Mouse (Mus musculus) CD8-positive naive resting alpha-beta T cell, adult 2 months (primary cell): ENCODE results near the gene Kyat3.
"Not testable (repeated sequence)": the region's sequence is repeated elsewhere in the genome, so short reads cannot be mapped to it uniquely, and the experiment has no call there.

Source experiments
- DNase-seq, 2 experiments: peaks; one replicate each; pipeline ENCODE4 v3.0.0; 2022; ENCODE audit warnings: low read depth in 2 of 2, low spot score in 2 of 2

Gene Kyat3

DNA sequence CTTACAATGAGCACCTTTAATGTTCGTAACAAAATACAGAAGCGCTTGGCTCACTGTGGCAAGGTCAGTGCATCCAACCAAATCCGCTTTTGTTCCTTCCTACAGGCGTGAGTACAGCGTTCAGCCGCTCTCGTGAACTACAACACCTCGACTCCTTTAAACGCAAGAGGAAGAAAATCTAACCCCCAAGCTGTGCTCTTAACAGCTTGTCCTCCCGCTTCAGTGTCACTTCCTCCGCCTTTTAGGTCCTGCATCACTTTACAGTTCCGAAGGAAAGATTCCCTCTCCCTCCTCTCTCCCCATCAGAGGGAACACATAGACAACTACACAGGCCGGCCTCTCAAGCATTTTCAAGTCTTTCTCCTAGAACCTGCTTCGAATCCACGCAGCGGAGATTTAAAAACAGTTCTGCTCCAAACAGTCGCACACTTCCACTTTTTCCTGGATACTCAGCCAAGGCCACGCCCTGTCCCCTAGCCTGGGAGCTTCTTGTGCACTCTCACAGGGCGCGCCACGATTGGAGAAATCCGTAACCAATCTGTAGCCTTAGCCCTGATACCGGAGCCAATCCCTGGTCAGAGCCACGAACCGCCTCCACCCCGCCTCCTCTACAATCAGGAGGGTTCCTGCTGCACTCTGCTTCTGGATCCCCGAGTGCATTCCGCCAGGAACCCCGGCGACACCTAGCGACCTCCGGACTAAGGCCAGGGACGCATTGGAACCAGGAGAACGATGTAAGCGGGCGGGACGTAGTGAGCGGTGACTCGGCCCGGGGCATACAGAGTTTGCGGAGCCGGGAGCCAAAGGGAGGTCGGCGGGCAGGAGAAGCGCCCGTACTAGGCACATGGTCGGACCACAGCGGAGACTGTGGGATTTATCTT lies at the start of gene Kyat3:
Gene Kyat3, plus strand, starts transcription at position 610 of the 881 bp plus-strand sequence.
- peak; percentile 49 to 50 for DNase-seq

DNA sequence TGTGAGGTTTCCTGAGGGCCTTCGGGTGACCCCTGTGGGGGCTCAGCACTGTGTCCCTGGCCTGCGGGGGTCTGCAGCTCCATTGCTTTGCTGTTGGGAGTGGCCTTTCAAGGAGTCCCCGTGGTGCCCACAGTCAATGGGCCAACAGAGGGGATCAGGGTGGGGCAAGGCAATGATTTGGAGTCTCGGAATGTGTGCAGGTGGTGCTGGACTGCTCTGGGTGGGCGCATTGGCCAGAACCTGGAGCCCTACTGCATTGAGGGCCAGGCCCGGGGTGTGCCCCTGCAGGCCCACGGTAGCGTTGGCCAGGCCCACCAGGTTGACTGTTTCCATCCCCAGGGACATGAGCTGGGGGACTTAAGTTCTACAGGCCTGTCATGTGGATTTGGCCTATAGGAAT lies 36.1 kb upstream of the Kyat3 start:
- no peak for DNase-seq

GRCm38 (mm10) chr3:142674607-142675006 lies 26.2 kb upstream of the Kyat3 start:
- DNase-seq = no peak

- DNase-seq = no peak
Observed at GRCm38 (mm10) chr3:142687939-142688338, 12.9 kb upstream of the Kyat3 start.

DNA sequence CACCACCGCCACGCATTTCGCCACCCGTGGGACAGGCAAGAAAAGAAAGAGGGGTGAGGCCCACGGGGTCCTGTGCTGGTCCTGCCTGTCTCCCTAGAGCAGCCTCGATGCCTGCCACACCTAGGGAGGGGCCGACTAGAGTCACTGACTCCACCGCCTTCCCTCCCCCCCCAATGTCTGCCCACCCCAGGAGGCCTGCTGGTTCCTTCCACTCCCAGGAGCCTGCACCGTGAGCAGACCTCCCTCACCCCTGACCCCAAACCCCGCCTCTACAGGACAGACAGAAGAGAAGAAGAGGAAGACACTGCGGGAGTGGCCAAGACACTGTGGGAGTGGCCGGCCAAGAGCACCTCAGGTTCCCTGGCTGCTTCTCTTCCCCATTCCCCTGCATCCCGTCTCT lies 12.5 kb upstream of the Kyat3 start:
- DNase-seq = no peak

- DNase-seq = no peak
Observed at GRCm38 (mm10) chr3:142696517-142696916, 4.3 kb upstream of the Kyat3 start.

GRCm38 (mm10) chr3:142701407-142701989 lies 647 bp downstream of the Kyat3 start:
- DNase-seq = no peak

GRCm38 (mm10) chr3:142706581-142707444 lies 6.0 kb downstream of the Kyat3 start:
- DNase-seq = no peak

GRCm38 (mm10) chr3:142708181-142708848 lies 7.5 kb downstream of the Kyat3 start:
- not testable (repeated sequence) for DNase-seq

- peak; percentile 58 to 67 for DNase-seq
Observed at GRCm38 (mm10) chr3:142708849-142709419, 8.1 kb downstream of the Kyat3 start.

DNA sequence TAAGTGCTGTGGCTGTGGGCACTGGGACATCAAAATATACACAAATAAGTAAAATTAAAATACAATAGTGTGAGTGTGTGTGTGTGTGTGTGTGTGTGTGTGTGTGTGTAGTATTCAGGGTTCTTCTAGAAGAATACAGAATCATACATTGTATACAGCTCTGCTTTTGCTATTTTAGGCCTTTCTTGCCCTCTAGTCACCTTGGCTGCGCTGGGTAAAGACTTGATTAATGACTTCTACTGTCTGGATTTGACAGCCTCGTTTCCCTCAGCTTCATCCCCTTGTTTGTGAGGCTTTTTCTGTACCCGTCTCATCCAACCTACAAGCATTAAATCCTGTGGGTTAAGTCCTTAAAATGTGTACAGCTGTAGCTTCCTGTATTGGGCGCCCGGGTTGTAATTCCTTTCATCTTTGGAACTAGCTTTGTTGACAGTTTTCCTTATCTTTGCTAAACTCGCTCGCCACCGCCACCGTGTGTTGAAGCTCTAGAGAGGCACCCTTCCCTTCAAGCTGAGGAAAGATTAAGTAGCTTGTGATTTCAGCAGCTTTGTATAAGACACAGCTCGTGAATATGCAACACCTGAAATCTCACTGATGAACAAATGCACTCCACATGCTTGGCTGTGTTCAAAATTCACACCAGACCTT lies 9.6 kb downstream of the Kyat3 start:
- peak; percentile 7 to 22 for DNase-seq

GRCm38 (mm10) chr3:142711372-142711771 lies 10.5 kb downstream of the Kyat3 start:
- no peak for DNase-seq

GRCm38 (mm10) chr3:142712401-142713040 lies 11.7 kb downstream of the Kyat3 start:
- DNase-seq = not testable (repeated sequence)

DNA sequence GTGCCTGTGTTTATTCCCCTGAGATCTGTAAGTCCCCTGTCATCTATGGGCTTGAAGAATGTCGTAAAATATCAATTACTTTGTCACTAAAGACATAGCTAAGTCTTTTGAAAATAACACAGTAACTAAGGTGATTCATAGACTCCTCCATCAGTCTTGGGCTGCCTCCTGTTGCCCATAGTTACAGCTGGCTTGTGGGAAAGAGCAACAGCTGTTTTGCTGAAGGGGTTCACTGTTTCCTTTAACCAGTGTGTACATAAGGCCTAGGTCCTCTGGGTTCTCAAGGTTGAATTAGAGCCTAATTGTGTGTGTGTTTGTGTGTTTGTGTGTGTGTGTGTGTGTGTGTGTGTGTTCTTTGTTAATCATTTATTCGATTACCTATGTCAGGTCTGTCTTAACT lies 24.6 kb downstream of the Kyat3 start:
- DNase-seq = no peak

- DNase-seq = no peak
Observed at GRCm38 (mm10) chr3:142725969-142726672, 25.3 kb downstream of the Kyat3 start.

DNA sequence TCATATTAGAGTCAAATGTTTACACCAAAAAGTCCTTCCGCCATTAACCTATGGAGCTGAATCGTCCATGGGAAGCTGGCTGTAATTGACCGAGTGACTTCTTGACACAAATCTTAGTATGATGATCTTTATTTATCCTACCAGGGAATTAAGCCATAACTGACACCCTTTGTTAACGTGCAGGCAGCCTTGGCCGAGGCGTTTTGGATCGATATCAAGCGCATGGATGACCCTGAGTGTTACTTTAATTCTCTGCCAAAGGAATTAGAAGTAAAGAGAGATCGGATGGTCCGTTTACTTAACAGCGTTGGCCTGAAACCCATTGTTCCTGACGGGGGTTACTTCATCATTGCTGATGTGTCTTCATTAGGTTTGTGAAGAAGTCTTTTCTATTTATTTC lies 33.4 kb downstream of the Kyat3 start:
- DNase-seq = no peak

DNA sequence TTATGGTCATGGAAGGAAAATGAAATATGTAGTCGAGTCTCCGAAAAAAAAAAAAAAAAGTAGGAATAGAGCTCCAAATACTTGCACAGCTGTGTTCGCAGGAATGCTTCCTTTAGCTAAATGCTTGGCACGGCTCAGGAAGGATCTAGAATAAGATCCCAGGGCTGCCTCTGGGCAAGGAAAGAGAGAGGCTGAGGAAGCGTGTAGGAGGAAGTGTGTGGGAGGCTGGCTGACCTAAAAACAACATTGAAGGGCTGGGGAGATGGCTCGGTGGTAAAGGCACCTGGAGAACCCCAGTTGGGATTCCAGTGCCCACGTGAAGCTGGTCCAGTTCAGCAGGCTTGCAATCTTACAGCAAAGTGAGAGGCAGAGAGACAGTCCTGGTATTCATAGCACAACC lies 40.0 kb downstream of the Kyat3 start:
- DNase-seq = no peak

- peak in 1 of 2 experiments; percentile 27 for DNase-seq
Observed at GRCm38 (mm10) chr3:142743973-142744898, 43.4 kb downstream of the Kyat3 start.
